Comparison of ENCODE assay signal across 15 mouse cellular contexts in genomic region chr11:109377477-109377876, GRCm38 (mm10). TPM values are rescaled to one million over a fixed set of nuclear protein-coding genes. Genes with fewer than 3 reads are reported as not detected.
A peak's percentile ranks its signal among the peaks of the same experiment; 100 is the strongest.
DNase-seq lines count a peak whose midpoint lies in the region; ATAC-seq and TF ChIP-seq lines count a peak whose summit lies in the region.
"Had no signal": no experiment of that assay in that cellular context is flagged by ENCODE, and none has a peak within 500 bp of the region (broad histone marks: within the 10 kb centered on the region; RNA-seq: fewer than 3 reads in every experiment).

No protein-coding gene starts in this region.

- ATAC-seq in forebrain, postnatal 0 days = no peak; the same call in 1 of the 2 replicates
- no peak for ATAC-seq in liver, embryonic 12.5 days

- no peak for TF ChIP-seq POLR2A in brain, embryonic 14.5 days (IDR thresholded peaks at IDR 0.05; ENCODE audit: borderline replicate concordance, extremely low read depth, insufficient read depth, insufficient read length, poor library complexity, severe bottlenecking)

- DNase-seq in forebrain, embryonic 10.5 days (ENCODE audit: extremely low spot score, low spot score) = no peak
- DNase-seq in forebrain, postnatal 0 days = no peak
- DNase-seq in layer of hippocampus, adult 2 months (ENCODE audit: low spot score in 2 of 2) = no peak
- no peak for DNase-seq in layer of hippocampus, postnatal 14 days (ENCODE audit: low spot score in 2 of 2)
- DNase-seq in brain, embryonic 14.5 days (ENCODE audit: low read depth) = peak; percentile 55
- no peak for DNase-seq in urinary bladder, adult 2 months (ENCODE audit: low spot score)
- no peak for DNase-seq in right cerebral cortex, postnatal 4 days
- DNase-seq: kidney, adult 8-10 months; layer of hippocampus, postnatal 36 days; spleen, adult 18-20 months; thymus, adult 18-20 months had no signal

- no peak overlapping the region for H3K9ac ChIP-seq in forebrain, postnatal 0 days
- H3K9ac ChIP-seq in liver, embryonic 12.5 days = peak overlapping the region; percentile 33; the same call in 1 of the 2 replicates
- H3K9ac ChIP-seq: embryonic facial prominence, embryonic 12.5 days; liver, embryonic 14.5 days had no signal

- no peaks in the 10 kb centered on the region for H3K27me3 ChIP-seq in forebrain, embryonic 10.5 days (ENCODE audit: poor library complexity, severe bottlenecking)
- H3K27me3 ChIP-seq in forebrain, postnatal 0 days (ENCODE audit: insufficient read depth, low read length) = no peaks in the 10 kb centered on the region
- H3K27me3 ChIP-seq in liver, embryonic 12.5 days (replicated peaks) = no peaks in the 10 kb centered on the region
- H3K27me3 ChIP-seq: embryonic facial prominence, embryonic 12.5 days had no signal

- H3K27ac ChIP-seq in forebrain, embryonic 10.5 days = 0 out of 2 replicates have a peak overlapping the region, but pooled peaks have one; percentile 32
- H3K27ac ChIP-seq in forebrain, postnatal 0 days (ENCODE audit: low read depth, low read length) = no peak overlapping the region
- peak overlapping the region; percentile 61; the same call in 1 of the 2 replicates for H3K27ac ChIP-seq in layer of hippocampus, adult 2 months
- H3K27ac ChIP-seq in liver, embryonic 12.5 days = no peak overlapping the region
- H3K27ac ChIP-seq: liver, embryonic 14.5 days had no signal

- H3K4me3 ChIP-seq in forebrain, embryonic 10.5 days = no peak overlapping the region
- no peak overlapping the region for H3K4me3 ChIP-seq in forebrain, postnatal 0 days (ENCODE audit: low read depth, low read length)
- H3K4me3 ChIP-seq in layer of hippocampus, adult 2 months = no peak overlapping the region; the same call in 1 of the 2 replicates
- H3K4me3 ChIP-seq in liver, embryonic 12.5 days = no peak overlapping the region
- H3K4me3 ChIP-seq: embryonic facial prominence, embryonic 12.5 days had no signal

- no peak for TF ChIP-seq CTCF in forebrain, postnatal 0 days (IDR thresholded peaks at IDR 0.05; ENCODE audit: low read depth)
- no peak for TF ChIP-seq CTCF in layer of hippocampus, adult 2 months (conservative IDR thresholded peaks at IDR 0.05)
- no peak for TF ChIP-seq CTCF in brain, embryonic 14.5 days (IDR thresholded peaks at IDR 0.05; ENCODE audit: borderline replicate concordance, extremely low read depth, insufficient read depth, insufficient read length)

- peaks cover 40% of the 10 kb centered on the region for H3K4me1 ChIP-seq in forebrain, embryonic 10.5 days
- H3K4me1 ChIP-seq in forebrain, postnatal 0 days (ENCODE audit: insufficient read depth) = peaks cover 5% of the 10 kb centered on the region; the same call in 1 of the 2 replicates
- H3K4me1 ChIP-seq in liver, embryonic 12.5 days = peaks cover 66% of the 10 kb centered on the region

- no peak overlapping the region for H3K4me2 ChIP-seq in forebrain, postnatal 0 days (ENCODE audit: low read depth)
- H3K4me2 ChIP-seq in liver, embryonic 12.5 days = peak overlapping the region; percentile 56; the same call in 1 of the 2 replicates
- H3K4me2 ChIP-seq: embryonic facial prominence, embryonic 12.5 days had no signal

- peaks cover 14% of the 10 kb centered on the region for H3K36me3 ChIP-seq in forebrain, embryonic 10.5 days (replicated peaks)
- no peaks in the 10 kb centered on the region for H3K36me3 ChIP-seq in forebrain, postnatal 0 days (ENCODE audit: insufficient read depth)
- peaks cover 6% of the 10 kb centered on the region for H3K36me3 ChIP-seq in liver, embryonic 12.5 days

- 60% methylated on average over 10 of the region's 10 CpGs for WGBS in forebrain, embryonic 10.5 days
- WGBS in forebrain, postnatal 0 days = 30% methylated on average over 10 of the region's 10 CpGs
- WGBS in liver, embryonic 12.5 days (ENCODE audit: insufficient replicate concordance) = 52% methylated on average over 10 of the region's 10 CpGs

- H3K9me3 ChIP-seq in forebrain, embryonic 10.5 days = no peaks in the 10 kb centered on the region
- H3K9me3 ChIP-seq in forebrain, postnatal 0 days (ENCODE audit: low read length) = no peaks in the 10 kb centered on the region
- no peaks in the 10 kb centered on the region for H3K9me3 ChIP-seq in liver, embryonic 12.5 days (replicated peaks)
- H3K9me3 ChIP-seq: embryonic facial prominence, embryonic 12.5 days had no signal

RNA-seq across cellular contexts. Expression of gene Gna13, which starts 14.8 kb away (rescaled TPM):
- polyA plus RNA-seq in forebrain, embryonic 10.5 days (2016; fragmentation: Nextera tagmentation; extraction: Ambion mirVana) = 16.8 and 18.3 TPM in 2 replicates
- total RNA-seq in forebrain, postnatal 0 days (2014; rRNA removed) = 41.8 and 52.2 TPM in 2 replicates
- 25.9 and 30.4 TPM in 2 replicates for polyA plus RNA-seq in forebrain, postnatal 0 days (2015; fragmentation: Nextera tagmentation; extraction: Ambion mirVana)
- total RNA-seq in layer of hippocampus, adult 2 months (2021) = 10 to 100 TPM; 55.5 to 60.9 TPM
- total RNA-seq in layer of hippocampus, postnatal 14 days (2021) = 10 to 100 TPM; 57.0 to 60.3 TPM
- polyA plus RNA-seq in brain, embryonic 14.5 days (2012; rRNA removed) = 26.3 and 30.9 TPM in 2 replicates
- 18.0 and 19.4 TPM in 2 replicates for polyA plus RNA-seq in liver, embryonic 12.5 days (2016; fragmentation: Nextera tagmentation; extraction: Ambion mirVana)
- 26.0 and 28.9 TPM in 2 replicates for polyA plus RNA-seq in urinary bladder, adult 2 months (2012; rRNA removed)

RNA-seq across cellular contexts. Expression of gene 9930022D16Rik, which starts 36.2 kb away (rescaled TPM):
- not detected in 2 replicates for polyA plus RNA-seq in forebrain, embryonic 10.5 days (2016; fragmentation: Nextera tagmentation; extraction: Ambion mirVana)
- total RNA-seq in forebrain, postnatal 0 days (2014; rRNA removed) = not detected in 2 replicates
- not detected in 2 replicates for polyA plus RNA-seq in forebrain, postnatal 0 days (2015; fragmentation: Nextera tagmentation; extraction: Ambion mirVana)
- not detected for total RNA-seq in layer of hippocampus, adult 2 months (2021)
- total RNA-seq in layer of hippocampus, postnatal 14 days (2021) = not detected
- polyA plus RNA-seq in brain, embryonic 14.5 days (2012; rRNA removed) = 0.03 TPM in 1 of 2 replicates, not detected in the other
- polyA plus RNA-seq in liver, embryonic 12.5 days (2016; fragmentation: Nextera tagmentation; extraction: Ambion mirVana) = not detected in 2 replicates
- polyA plus RNA-seq in urinary bladder, adult 2 months (2012; rRNA removed) = not detected in 2 replicates
- total RNA-seq: layer of hippocampus, postnatal 36 days had no signal
- polyA plus RNA-seq: embryonic facial prominence, embryonic 12.5 days; heart, postnatal 0 days; liver, embryonic 14.5 days had no signal

RNA-seq across cellular contexts. Expression of gene Amz2, which starts 48.3 kb away (rescaled TPM):
- polyA plus RNA-seq in forebrain, embryonic 10.5 days (2016; fragmentation: Nextera tagmentation; extraction: Ambion mirVana) = 41.9 and 44.4 TPM in 2 replicates
- total RNA-seq in forebrain, postnatal 0 days (2014; rRNA removed) = 200 and 213 TPM in 2 replicates
- 45.5 and 46.2 TPM in 2 replicates for polyA plus RNA-seq in forebrain, postnatal 0 days (2015; fragmentation: Nextera tagmentation; extraction: Ambion mirVana)
- 10 to 100 TPM; 54.7 to 64.7 TPM for total RNA-seq in layer of hippocampus, adult 2 months (2021)
- 10 to 100 TPM; 70.6 to 75.2 TPM for total RNA-seq in layer of hippocampus, postnatal 14 days (2021)
- 183 and 185 TPM in 2 replicates for polyA plus RNA-seq in brain, embryonic 14.5 days (2012; rRNA removed)
- 15.6 and 17.8 TPM in 2 replicates for polyA plus RNA-seq in liver, embryonic 12.5 days (2016; fragmentation: Nextera tagmentation; extraction: Ambion mirVana)
- polyA plus RNA-seq in urinary bladder, adult 2 months (2012; rRNA removed) = 46.3 and 47.4 TPM in 2 replicates

Comparison
In these comparisons a context has a peak if more than half of its experiments do, and no peak if none do; other contexts are left out.
1. H3K27ac ChIP-seq: peak in forebrain, embryonic 10.5 days (single experiment) and layer of hippocampus, adult 2 months (single experiment); none in forebrain, postnatal 0 days (single experiment) and liver, embryonic 12.5 days (single experiment).